Mouse (Mus musculus) limb, embryonic 10.5 days (tissue): Measurements from ENCODE around the gene Spcs2. TPM values are rescaled to one million over a fixed set of nuclear protein-coding genes. Genes with fewer than 3 reads are reported as not detected.
"Not testable (repeated sequence)": the region's sequence is repeated elsewhere in the genome, so short reads cannot be mapped to it uniquely, and the experiment has no call there.

Source experiments
- DNase-seq: peaks from one replicate; pipeline ENCODE4 v3.0.0-alpha.2; 2017; ENCODE audit warnings: low spot score
- H3K27ac ChIP-seq: fragments of 300-500 bp; sonication (generic); 2 replicates; pipeline ENCODE4 v1.5.1; 2016; ENCODE audit warnings: mild to moderate bottlenecking
- H3K27me3 ChIP-seq: fragments of 300-500 bp; sonication (generic); 2 replicates; pipeline ENCODE4 v1.6.1; 2016; ENCODE audit warnings: low read depth, mild to moderate bottlenecking; ENCODE audit not compliant: poor library complexity, severe bottlenecking
- H3K36me3 ChIP-seq: fragments of 300-500 bp; sonication (generic); 2 replicates; pipeline ENCODE4 v1.6.1; 2016; ENCODE audit warnings: mild to moderate bottlenecking, moderate library complexity
- H3K4me1 ChIP-seq: fragments of 300-500 bp; sonication (generic); 2 replicates; pipeline ENCODE4 v1.6.1; 2016
- H3K4me3 ChIP-seq: fragments of 300-500 bp; sonication (generic); 2 replicates; pipeline ENCODE4 v1.5.1; 2016; ENCODE audit warnings: mild to moderate bottlenecking, moderate library complexity
- H3K9me3 ChIP-seq: fragments of 300-500 bp; sonication (generic); replicated peaks from 2 replicates; pipeline ENCODE4 v1.6.1; 2016; ENCODE audit warnings: mild to moderate bottlenecking
- WGBS: fragments of 180-500 bp; shearing (Covaris S2); methylation state at CpG from one replicate; pipeline ENCODE4 v1.1.7; 2016; 5-methylcytosine and 5-hydroxymethylcytosine counted together
- polyA plus RNA-seq: library from polyadenylated mRNA; unstranded; fragments of >200 nt; fragmentation: Nextera tagmentation; extraction: Ambion mirVana; gene quantifications from 2 replicates; pipeline ENCODE4 v1.2.1, GENCODE M21; 2016

Gene Spcs2
- polyA plus RNA-seq, 1 experiment from 2014 or later: 375 TPM

GRCm38 (mm10) chr7:99833115-99833845, 30.0 kb downstream of the Spcs2 start:
- peaks cover 32% of the 10 kb centered on the region for H3K36me3 ChIP-seq
- no peaks in the 10 kb centered on the region for H3K9me3 ChIP-seq
- no peak for DNase-seq
- H3K4me3 ChIP-seq: no peak overlapping the region
- H3K27ac ChIP-seq: no peak overlapping the region
- peaks cover 5% of the 10 kb centered on the region; the same call in 1 of the 2 replicates for H3K4me1 ChIP-seq
- H3K27me3 ChIP-seq: no peaks in the 10 kb centered on the region
- 85% methylated on average over 5 of the region's 5 CpGs for WGBS

GRCm38 (mm10) chr7:99828083-99828570, 35.1 kb downstream of the Spcs2 start, which contains the start of gene Neu3:
TSS of gene Neu3 (minus strand) at chr7:99828417.
- Histone ChIP-seq H3K36me3 (no peaks in the 10 kb centered on the region), H3K9me3 (no peaks in the 10 kb centered on the region), H3K27me3 (no peaks in the 10 kb centered on the region), H3K27ac (peak within 1 kb of the TSS; percentile 86), H3K4me1 (peaks cover 10% of the 10 kb centered on the region), H3K4me3 (peak within 1 kb of the TSS; percentile 60)
- WGBS: under 1% methylated on average over 26 of the region's 26 CpGs
- peak; percentile 90 for DNase-seq

- Histone ChIP-seq H3K4me1 (peaks cover 10% of the 10 kb centered on the region), H3K27ac (no peak overlapping the region), H3K9me3 (no peaks in the 10 kb centered on the region), H3K36me3 (no peaks in the 10 kb centered on the region), H3K27me3 (no peaks in the 10 kb centered on the region), H3K4me3 (no peak overlapping the region)
- WGBS: 74% methylated on average over 6 of the region's 6 CpGs
- DNase-seq: no peak
Observed at GRCm38 (mm10) chr7:99826096-99826495, 37.2 kb downstream of the Spcs2 start.

GRCm38 (mm10) chr7:99825511-99825910, 37.8 kb downstream of the Spcs2 start:
- 87% methylated on average over 9 of the region's 9 CpGs for WGBS
- H3K4me3 ChIP-seq: no peak overlapping the region
- no peak for DNase-seq
- no peaks in the 10 kb centered on the region for H3K9me3 ChIP-seq
- 0 out of 2 replicates have a peak overlapping the region, but pooled peaks have one; percentile 26 for H3K27ac ChIP-seq
- H3K27me3 ChIP-seq: no peaks in the 10 kb centered on the region
- H3K4me1 ChIP-seq: peaks cover 10% of the 10 kb centered on the region
- no peaks in the 10 kb centered on the region for H3K36me3 ChIP-seq

GRCm38 (mm10) chr7:99824649-99825483, 38.4 kb downstream of the Spcs2 start:
- WGBS: 79% methylated on average over 16 of the region's 16 CpGs
- 0 out of 2 replicates have a peak overlapping the region, but pooled peaks have one; percentile 26 for H3K27ac ChIP-seq
- H3K27me3 ChIP-seq: no peaks in the 10 kb centered on the region
- DNase-seq: no peak
- no peak overlapping the region for H3K4me3 ChIP-seq
- peaks cover 10% of the 10 kb centered on the region for H3K4me1 ChIP-seq
- H3K9me3 ChIP-seq: no peaks in the 10 kb centered on the region
- H3K36me3 ChIP-seq: no peaks in the 10 kb centered on the region

GRCm38 (mm10) chr7:99823045-99823663, 40.1 kb downstream of the Spcs2 start:
- no peaks in the 10 kb centered on the region for H3K27me3 ChIP-seq
- peaks cover 4% of the 10 kb centered on the region for H3K4me1 ChIP-seq
- DNase-seq: no peak
- no peaks in the 10 kb centered on the region for H3K9me3 ChIP-seq
- H3K36me3 ChIP-seq: no peaks in the 10 kb centered on the region
- no peak overlapping the region for H3K27ac ChIP-seq
- 86% methylated on average over 10 of the region's 10 CpGs for whole genome bisulfite sequencing
- no peak overlapping the region for H3K4me3 ChIP-seq

GRCm38 (mm10) chr7:99822426-99822825, 40.8 kb downstream of the Spcs2 start:
- no peak overlapping the region for H3K4me3 ChIP-seq
- H3K27ac ChIP-seq: no peak overlapping the region
- no peaks in the 10 kb centered on the region for H3K27me3 ChIP-seq
- WGBS: 83% methylated on average over 5 of the region's 5 CpGs
- H3K4me1 ChIP-seq: no peaks in the 10 kb centered on the region
- H3K36me3 ChIP-seq: no peaks in the 10 kb centered on the region
- no peaks in the 10 kb centered on the region for H3K9me3 ChIP-seq
- no peak for DNase-seq

- whole genome bisulfite sequencing: 85% methylated on average over 2 of the region's 2 CpGs
- H3K27ac ChIP-seq: no peak overlapping the region
- H3K4me3 ChIP-seq: no peak overlapping the region
- H3K9me3 ChIP-seq: no peaks in the 10 kb centered on the region
- no peaks in the 10 kb centered on the region for H3K4me1 ChIP-seq
- no peaks in the 10 kb centered on the region for H3K36me3 ChIP-seq
- no peaks in the 10 kb centered on the region for H3K27me3 ChIP-seq
- no peak for DNase-seq
Observed at GRCm38 (mm10) chr7:99821953-99822352, 41.3 kb downstream of the Spcs2 start.

GRCm38 (mm10) chr7:99818181-99818725, 45.0 kb downstream of the Spcs2 start:
- H3K9me3 ChIP-seq, DNase-seq, H3K27ac ChIP-seq, H3K4me3 ChIP-seq, H3K4me1 ChIP-seq, H3K36me3 ChIP-seq, H3K27me3 ChIP-seq: not testable (repeated sequence)
- WGBS: 18% methylated on average over 9 of the region's 9 CpGs

- no peak overlapping the region for H3K4me3 ChIP-seq
- WGBS: 90% methylated on average over 11 of the region's 11 CpGs
- H3K27ac ChIP-seq: no peak overlapping the region
- H3K27me3 ChIP-seq: no peaks in the 10 kb centered on the region
- H3K4me1 ChIP-seq: no peaks in the 10 kb centered on the region
- no peak for DNase-seq
- no peaks in the 10 kb centered on the region for H3K36me3 ChIP-seq
- H3K9me3 ChIP-seq: no peaks in the 10 kb centered on the region
Observed at GRCm38 (mm10) chr7:99813394-99813793, 49.9 kb downstream of the Spcs2 start.

GRCm38 (mm10) chr7:99811661-99812060, 51.6 kb downstream of the Spcs2 start:
- Histone ChIP-seq H3K27me3 (no peaks in the 10 kb centered on the region), H3K4me3 (no peak overlapping the region), H3K9me3 (no peaks in the 10 kb centered on the region), H3K36me3 (no peaks in the 10 kb centered on the region), H3K27ac (no peak overlapping the region), H3K4me1 (no peaks in the 10 kb centered on the region)
- 89% methylated on average over 4 of the region's 4 CpGs for WGBS
- DNase-seq: no peak

- no peak for DNase-seq
- Histone ChIP-seq H3K36me3 (no peaks in the 10 kb centered on the region), H3K27me3 (no peaks in the 10 kb centered on the region), H3K4me3 (no peak overlapping the region), H3K27ac (no peak overlapping the region), H3K9me3 (no peaks in the 10 kb centered on the region), H3K4me1 (no peaks in the 10 kb centered on the region)
- 91% methylated on average over 2 of the region's 2 CpGs for WGBS
Observed at GRCm38 (mm10) chr7:99810814-99811213, 52.4 kb downstream of the Spcs2 start.
